Mouse (Mus musculus) stomach, embryonic 14.5 days (tissue): ENCODE data around the gene Bnc2. TPM values are rescaled to one million over a fixed set of nuclear protein-coding genes. Genes with fewer than 3 reads are reported as not detected.

Experiments used
- ATAC-seq: fragments of 200-750 bp; cut with Nextera tagmentation; 2 replicates; pipeline ENCODE4 v1.8.0; 2017; ENCODE audit warnings: low read depth, moderate TSS enrichment; ENCODE audit not compliant: insufficient number of reproducible peaks, insufficient read depth, low FRiP score
- H3K27ac ChIP-seq: fragments of 300-500 bp; sonication (generic); 2 replicates; pipeline ENCODE4 v1.5.1; 2014; ENCODE audit warnings: mild to moderate bottlenecking, low read length, moderate library complexity, mixed read lengths
- H3K27me3 ChIP-seq: fragments of 300-500 bp; sonication (generic); 2 replicates; pipeline ENCODE4 v1.6.1; 2014; ENCODE audit warnings: low read length, control low read depth, mixed read lengths; ENCODE audit not compliant: control insufficient read depth, insufficient read depth
- H3K36me3 ChIP-seq: fragments of 300-500 bp; sonication (generic); 2 replicates; pipeline ENCODE4 v1.6.1; 2014; ENCODE audit warnings: mild to moderate bottlenecking, control low read depth, low read length, moderate library complexity, mixed read lengths; ENCODE audit not compliant: control insufficient read depth, insufficient read depth
- H3K4me1 ChIP-seq: fragments of 300-500 bp; sonication (generic); 2 replicates; pipeline ENCODE4 v1.6.1; 2014; ENCODE audit warnings: low read length, control low read depth, mixed read lengths; ENCODE audit not compliant: control insufficient read depth, insufficient read depth
- H3K4me2 ChIP-seq: fragments of 300-500 bp; sonication (generic); replicated peaks from 2 replicates; pipeline ENCODE4 v1.6.1; 2014; ENCODE audit warnings: low read depth, low read length, control low read depth
- H3K4me3 ChIP-seq: fragments of 300-500 bp; sonication (generic); 2 replicates; pipeline ENCODE4 v1.5.1; 2014; ENCODE audit warnings: low read depth, low read length, control low read depth
- H3K9ac ChIP-seq: fragments of 300-500 bp; sonication (generic); replicated peaks from 2 replicates; pipeline ENCODE4 v1.6.1; 2014; ENCODE audit warnings: low read depth, mild to moderate bottlenecking, control low read depth, low read length, moderate library complexity, mixed read lengths
- H3K9me3 ChIP-seq: fragments of 300-500 bp; sonication (generic); 2 replicates; pipeline ENCODE4 v1.6.1; 2016; ENCODE audit warnings: low read depth, low read length, control low read depth; ENCODE audit not compliant: control insufficient read depth
- WGBS: fragments of 180-500 bp; shearing (Covaris S2); extraction: QIAGEN DNeasy Blood & Tissue Kit; methylation state at CpG from one replicate; pipeline ENCODE4 v1.1.7; 2014; 5-methylcytosine and 5-hydroxymethylcytosine counted together
- polyA plus RNA-seq: library from polyadenylated mRNA; unstranded; fragments of >200 nt; fragmentation: Nextera tagmentation; extraction: Ambion mirVana; gene quantifications from 2 replicates; pipeline ENCODE4 v1.2.1, GENCODE M21; 2014

Gene Bnc2
- polyA plus RNA-seq, 1 experiment from 2014 or later: 35.7 TPM

DNA sequence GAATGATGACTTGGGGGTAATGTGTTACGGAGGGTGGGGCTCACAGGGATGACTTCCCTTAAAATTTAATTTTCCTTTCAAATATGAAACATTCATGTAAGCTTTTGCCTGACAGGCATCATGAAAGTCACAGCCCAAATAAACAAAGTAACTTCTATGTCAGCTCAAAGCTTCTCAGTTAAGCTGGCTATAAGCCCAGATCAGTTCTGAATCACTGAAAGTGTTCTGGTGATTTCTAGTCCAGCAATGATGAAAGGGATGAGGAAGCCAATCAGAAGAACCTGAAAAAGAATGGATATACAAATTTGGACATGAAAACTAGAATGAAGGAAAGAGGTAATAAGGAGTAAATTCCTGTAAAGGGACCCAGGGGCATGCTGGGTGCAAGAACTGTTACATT, 164.6 kb downstream of the Bnc2 start:
- 91% methylated on average over 1 of the region's 1 CpGs for WGBS
- Histone ChIP-seq H3K27me3 (no peaks in the 10 kb centered on the region), H3K9me3 (no peaks in the 10 kb centered on the region), H3K4me3 (no peak overlapping the region), H3K4me2 (no peak overlapping the region), H3K4me1 (no peaks in the 10 kb centered on the region), H3K36me3 (no peaks in the 10 kb centered on the region), H3K9ac (no peak overlapping the region), H3K27ac (no peak overlapping the region)
- no peak for ATAC-seq

DNA sequence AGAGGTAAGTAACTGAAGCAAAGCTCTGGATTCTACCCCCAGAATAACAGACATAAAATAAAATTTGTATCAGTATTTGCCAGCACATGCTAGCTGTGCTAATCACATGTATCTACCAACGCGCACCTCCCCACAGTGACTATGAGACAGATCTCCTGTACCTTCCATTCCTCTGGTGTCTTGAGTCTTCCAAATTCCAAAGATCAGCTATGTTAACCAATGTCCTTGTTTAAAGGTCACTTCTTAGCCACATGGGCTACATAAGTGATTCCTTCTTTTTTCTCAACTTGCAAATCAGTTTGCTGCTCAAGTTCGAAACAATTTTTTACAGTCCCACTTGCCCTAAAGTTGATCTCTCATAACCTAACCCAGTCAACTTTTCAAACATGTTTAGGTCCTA, 167.5 kb downstream of the Bnc2 start:
- Histone ChIP-seq H3K9me3 (no peaks in the 10 kb centered on the region), H3K27me3 (no peaks in the 10 kb centered on the region), H3K27ac (no peak overlapping the region), H3K9ac (no peak overlapping the region), H3K4me1 (peaks cover under 1% of the 10 kb centered on the region; the same call in 1 of the 2 replicates), H3K4me3 (no peak overlapping the region), H3K4me2 (no peak overlapping the region), H3K36me3 (no peaks in the 10 kb centered on the region)
- ATAC-seq: no peak
- WGBS: 89% methylated on average over 3 of the region's 3 CpGs

DNA sequence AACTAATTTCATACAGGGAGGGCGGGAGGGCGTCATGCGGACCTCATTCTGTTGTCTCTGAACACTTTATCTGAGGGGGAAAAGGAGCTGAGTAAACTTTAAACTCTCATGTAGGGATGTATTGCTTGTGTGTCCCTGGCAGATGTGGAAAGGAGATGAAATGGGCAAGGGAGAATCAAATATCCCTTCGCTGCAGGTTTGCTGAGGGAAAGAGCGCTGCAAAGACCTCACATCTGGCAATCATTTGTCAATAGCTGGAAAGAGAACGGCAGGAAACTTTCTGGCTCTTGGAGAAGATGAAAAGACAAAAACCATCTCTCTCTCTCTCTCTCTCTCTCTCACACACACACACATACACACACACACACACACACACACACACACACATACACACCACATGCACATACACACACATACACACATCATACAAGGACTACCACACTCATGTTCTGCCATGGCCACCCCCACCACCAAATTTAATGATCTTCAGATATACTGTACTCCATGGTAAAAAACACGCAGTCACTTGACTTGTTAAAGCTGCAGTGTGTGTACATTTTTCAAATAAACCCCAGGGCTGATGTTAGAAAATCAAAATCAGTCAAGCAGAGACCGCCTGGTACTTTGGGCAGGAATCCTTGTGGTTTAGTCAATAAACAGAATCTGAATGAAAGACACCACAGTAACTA, 172.3 kb downstream of the Bnc2 start:
- Histone ChIP-seq H3K9ac (no peak overlapping the region), H3K36me3 (no peaks in the 10 kb centered on the region), H3K27me3 (no peaks in the 10 kb centered on the region), H3K4me2 (no peak overlapping the region), H3K27ac (no peak overlapping the region), H3K9me3 (no peaks in the 10 kb centered on the region), H3K4me1 (peaks cover 4% of the 10 kb centered on the region; the same call in 1 of the 2 replicates), H3K4me3 (no peak overlapping the region)
- WGBS: 51% methylated on average over 8 of the region's 8 CpGs
- no peak for ATAC-seq

DNA sequence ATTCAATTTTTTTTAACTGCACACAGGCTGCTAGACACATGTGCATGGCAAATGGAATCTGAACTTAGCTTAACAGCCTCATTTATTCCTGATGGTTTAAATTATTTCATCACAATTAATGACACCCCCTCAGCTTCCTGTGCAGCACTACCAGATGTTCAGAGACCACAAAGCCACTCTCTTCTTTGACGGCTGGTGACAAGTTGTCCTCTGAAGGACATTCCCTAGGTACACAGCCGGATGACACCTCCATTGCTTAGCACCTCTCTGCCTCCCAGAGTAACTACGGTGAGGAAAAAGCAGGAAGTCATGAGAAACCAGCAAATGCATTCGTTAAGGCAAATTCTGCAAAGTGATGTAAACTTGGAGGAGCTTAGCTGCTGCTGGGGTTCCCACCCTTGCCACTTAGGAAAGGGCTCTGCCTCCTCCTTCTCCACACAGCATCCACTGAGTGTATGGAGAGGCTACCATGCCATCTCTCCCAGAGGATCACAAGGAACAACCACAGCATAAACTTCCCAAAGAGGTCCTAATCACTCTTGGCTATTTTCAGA, 174.2 kb downstream of the Bnc2 start:
- ATAC-seq: no peak
- no peaks in the 10 kb centered on the region for H3K27me3 ChIP-seq
- H3K4me2 ChIP-seq: no peak overlapping the region
- peaks cover 4% of the 10 kb centered on the region; the same call in 1 of the 2 replicates for H3K4me1 ChIP-seq
- WGBS: 42% methylated on average over 4 of the region's 4 CpGs
- H3K27ac ChIP-seq: no peak overlapping the region
- no peaks in the 10 kb centered on the region for H3K36me3 ChIP-seq
- no peak overlapping the region for H3K9ac ChIP-seq
- no peaks in the 10 kb centered on the region for H3K9me3 ChIP-seq
- no peak overlapping the region for H3K4me3 ChIP-seq

DNA sequence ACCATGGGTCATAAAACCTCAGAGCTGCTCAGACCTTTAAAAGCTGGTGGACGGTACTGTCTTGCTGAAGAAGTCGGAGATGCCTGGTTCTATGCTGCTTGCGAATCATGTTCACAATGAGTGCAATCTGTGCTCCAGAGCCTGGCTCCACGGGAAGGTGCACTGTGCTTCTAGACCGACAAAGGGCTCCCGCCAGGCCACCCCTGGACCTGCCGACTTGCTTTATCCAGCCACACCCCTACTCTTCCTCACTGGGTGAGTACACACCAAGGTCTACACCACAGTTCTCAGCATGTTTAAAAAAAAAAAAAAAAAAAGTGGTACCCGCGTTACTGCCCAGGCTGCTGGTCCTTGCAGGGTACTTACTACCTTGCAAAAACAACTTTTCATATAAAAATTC, 174.8 kb downstream of the Bnc2 start:
- 68% methylated on average over 9 of the region's 9 CpGs for WGBS
- no peak overlapping the region for H3K4me2 ChIP-seq

DNA sequence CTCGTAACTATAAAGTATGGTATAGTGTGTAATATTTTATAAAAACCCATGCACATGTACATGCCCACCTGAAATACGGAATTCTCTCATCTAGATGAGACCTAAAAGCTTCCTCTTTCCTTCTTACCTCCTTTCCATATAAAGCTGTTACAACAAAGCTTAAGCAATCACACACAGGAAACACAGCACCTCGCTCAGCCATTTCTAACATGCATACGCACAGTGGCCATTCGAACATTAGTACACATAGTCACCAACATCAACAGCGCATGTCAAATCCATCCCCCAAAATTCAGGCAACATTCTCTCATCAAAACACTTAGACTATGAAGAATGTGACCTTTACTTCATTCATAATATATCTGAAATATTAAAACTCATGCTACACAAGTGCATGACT, 176.6 kb downstream of the Bnc2 start:
- WGBS: 93% methylated on average over 6 of the region's 6 CpGs
- Histone ChIP-seq H3K4me1 (peaks cover 4% of the 10 kb centered on the region; the same call in 1 of the 2 replicates), H3K4me3 (no peak overlapping the region), H3K36me3 (no peaks in the 10 kb centered on the region), H3K9me3 (no peaks in the 10 kb centered on the region), H3K27me3 (no peaks in the 10 kb centered on the region), H3K4me2 (no peak overlapping the region), H3K9ac (no peak overlapping the region), H3K27ac (no peak overlapping the region)
- no peak for ATAC-seq

More for the DNA sequence above, 174.8 kb downstream of the Bnc2 start:
- no peak overlapping the region for H3K27ac ChIP-seq
- peaks cover 4% of the 10 kb centered on the region; the same call in 1 of the 2 replicates for H3K4me1 ChIP-seq
- no peak overlapping the region for H3K4me3 ChIP-seq
- H3K27me3 ChIP-seq: no peaks in the 10 kb centered on the region
- H3K36me3 ChIP-seq: no peaks in the 10 kb centered on the region
- no peak overlapping the region for H3K9ac ChIP-seq
- H3K9me3 ChIP-seq: no peaks in the 10 kb centered on the region
- no peak for ATAC-seq

DNA sequence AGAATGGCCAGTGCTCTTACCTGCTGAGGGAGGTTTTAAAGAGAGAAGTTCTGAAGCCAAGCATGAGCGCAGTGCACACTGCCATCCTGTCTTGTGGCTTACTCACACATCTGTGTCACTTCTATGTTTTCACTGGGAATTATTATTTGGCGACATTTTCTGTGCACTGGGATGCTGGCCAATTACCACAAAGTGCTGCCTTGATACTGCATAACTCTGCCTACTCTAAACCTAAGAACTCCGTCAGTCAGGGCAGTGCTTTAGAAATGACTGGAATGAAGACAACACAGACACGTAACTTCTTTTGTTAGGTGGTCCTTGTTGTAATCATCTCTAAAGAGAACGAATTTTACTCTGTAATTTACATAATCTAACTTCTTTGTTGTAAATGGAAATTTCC, 186.8 kb downstream of the Bnc2 start:
- Histone ChIP-seq H3K9me3 (no peaks in the 10 kb centered on the region), H3K9ac (no peak overlapping the region), H3K4me3 (no peak overlapping the region), H3K4me1 (no peaks in the 10 kb centered on the region), H3K27ac (no peak overlapping the region), H3K27me3 (no peaks in the 10 kb centered on the region), H3K4me2 (no peak overlapping the region), H3K36me3 (no peaks in the 10 kb centered on the region)
- no peak for ATAC-seq
- WGBS: 75% methylated on average over 5 of the region's 5 CpGs

DNA sequence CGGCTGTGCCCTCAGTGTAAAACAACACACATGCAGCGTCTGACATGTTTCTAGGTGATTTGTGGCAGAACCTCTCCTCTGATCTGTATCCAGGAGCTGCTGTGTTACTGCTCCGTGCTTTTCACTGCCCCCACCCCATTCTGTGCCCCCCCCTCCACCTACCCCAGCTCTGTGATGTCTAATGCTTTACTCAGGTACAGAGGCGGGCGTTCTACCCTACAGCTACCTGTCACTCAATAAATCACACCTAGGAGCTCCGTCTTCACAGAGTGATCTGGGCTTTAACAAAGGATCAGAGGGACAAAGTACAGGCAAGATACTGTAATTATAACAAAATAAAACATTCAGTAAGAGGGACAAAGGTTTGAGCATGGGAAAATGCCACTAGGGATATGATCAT, 192.4 kb downstream of the Bnc2 start:
- Histone ChIP-seq H3K27ac (no peak overlapping the region), H3K4me2 (no peak overlapping the region), H3K36me3 (no peaks in the 10 kb centered on the region), H3K9me3 (no peaks in the 10 kb centered on the region), H3K27me3 (no peaks in the 10 kb centered on the region), H3K4me3 (no peak overlapping the region), H3K9ac (no peak overlapping the region), H3K4me1 (peaks cover 4% of the 10 kb centered on the region; the same call in 1 of the 2 replicates)
- no peak for ATAC-seq
- WGBS: 29% methylated on average over 6 of the region's 6 CpGs

DNA sequence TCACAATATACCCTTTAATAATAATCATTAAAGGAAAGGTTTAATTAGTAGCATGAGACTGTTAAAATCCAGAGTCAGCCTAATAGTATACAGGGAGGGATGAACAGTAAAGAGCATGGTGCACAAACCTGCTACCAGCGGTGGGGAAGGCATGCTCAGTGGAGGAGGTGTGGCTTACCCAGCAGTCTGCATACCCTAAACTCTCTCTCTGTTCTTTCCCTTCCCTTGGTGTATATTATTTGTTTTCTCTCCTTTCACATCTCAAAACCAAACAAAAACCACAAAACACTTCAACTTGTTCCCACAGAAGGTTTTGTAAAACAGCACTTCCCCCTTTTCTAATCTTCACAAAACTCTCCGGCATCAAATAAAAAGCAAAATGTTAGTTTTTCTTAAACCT, 202.4 kb downstream of the Bnc2 start:
- no peak for ATAC-seq
- WGBS: 62% methylated on average over 2 of the region's 2 CpGs

More for the DNA sequence above, 202.4 kb downstream of the Bnc2 start:
- no peaks in the 10 kb centered on the region for H3K36me3 ChIP-seq
- H3K4me3 ChIP-seq: no peak overlapping the region
- H3K27ac ChIP-seq: no peak overlapping the region
- no peak overlapping the region for H3K9ac ChIP-seq
- H3K4me2 ChIP-seq: no peak overlapping the region
- H3K4me1 ChIP-seq: no peaks in the 10 kb centered on the region
- H3K9me3 ChIP-seq: no peaks in the 10 kb centered on the region
- no peaks in the 10 kb centered on the region for H3K27me3 ChIP-seq
